Mouse (Mus musculus): Measurements from ENCODE around the gene Ing5. TPM values are rescaled to one million over a fixed set of nuclear protein-coding genes. Genes with fewer than 3 reads are reported as not detected.
"Not testable (repeated sequence)": the region's sequence is repeated elsewhere in the genome, so short reads cannot be mapped to it uniquely, and the experiment has no call there.

The Ing5 gene
- 10 to 100 TPM; 16.4 to 16.9 TPM for total RNA-seq (2021)
- long read RNA-seq, experiment 1, full-length matches to known transcripts = 9 of 10 reads
- long read RNA-seq, experiment 1, partial matches to known transcripts = 0 of 10 reads
- long read RNA-seq, experiment 1, other reads (novel, unspliced or antisense) = 1 of 10 reads
- long read RNA-seq, experiment 2, full-length matches to known transcripts = 7 of 14 reads
- long read RNA-seq, experiment 2, partial matches to known transcripts = 1 of 14 reads
- long read RNA-seq, experiment 2, other reads (novel, unspliced or antisense) = 6 of 14 reads

- peak; percentile 100 for DNase-seq (ENCODE audit: low spot score in 2 of 2)
Observed at GRCm38 (mm10) chr1:93803556-93804507, at the start of gene Ing5. Gene Ing5 (plus strand): TSS chr1:93803965.

GRCm38 (mm10) chr1:93754573-93755290 is 49.0 kb upstream of the Ing5 start, which contains the start of gene Thap4:
Gene Thap4 (minus strand): TSS chr1:93754864.
- DNase-seq (ENCODE audit: low spot score in 2 of 2) = peak; percentile 91 to 94

GRCm38 (mm10) chr1:93755291-93755610 is 48.5 kb upstream of the Ing5 start:
- DNase-seq (ENCODE audit: low spot score in 2 of 2) = no peak

GRCm38 (mm10) chr1:93755618-93756017 is 48.1 kb upstream of the Ing5 start:
- no peak for DNase-seq (ENCODE audit: low spot score in 2 of 2)

GRCm38 (mm10) chr1:93756154-93756553 is 47.6 kb upstream of the Ing5 start:
- no peak for DNase-seq (ENCODE audit: low spot score in 2 of 2)

- DNase-seq (ENCODE audit: low spot score in 2 of 2) = no peak
Observed at GRCm38 (mm10) chr1:93760076-93760475, 43.7 kb upstream of the Ing5 start.

GRCm38 (mm10) chr1:93763531-93763930 is 40.2 kb upstream of the Ing5 start:
- not testable (repeated sequence) for DNase-seq (ENCODE audit: low spot score in 2 of 2)

- DNase-seq (ENCODE audit: low spot score in 2 of 2) = no peak
Observed at GRCm38 (mm10) chr1:93764871-93765591, 38.7 kb upstream of the Ing5 start.

- no peak for DNase-seq (ENCODE audit: low spot score in 2 of 2)
Observed at GRCm38 (mm10) chr1:93767600-93767999, 36.2 kb upstream of the Ing5 start.

- no peak for DNase-seq (ENCODE audit: low spot score in 2 of 2)
Observed at GRCm38 (mm10) chr1:93769901-93770300, 33.9 kb upstream of the Ing5 start.

- DNase-seq (ENCODE audit: low spot score in 2 of 2) = no peak
Observed at GRCm38 (mm10) chr1:93776686-93777085, 27.1 kb upstream of the Ing5 start.

- no peak for DNase-seq (ENCODE audit: low spot score in 2 of 2)
Observed at GRCm38 (mm10) chr1:93786912-93787311, 16.9 kb upstream of the Ing5 start.

GRCm38 (mm10) chr1:93794526-93794925 is 9.2 kb upstream of the Ing5 start:
- no peak for DNase-seq (ENCODE audit: low spot score in 2 of 2)

- DNase-seq (ENCODE audit: low spot score in 2 of 2) = peak in 1 of 2 experiments; percentile 15
Observed at GRCm38 (mm10) chr1:93795886-93796285, 7.9 kb upstream of the Ing5 start.

GRCm38 (mm10) chr1:93800670-93801503 is 2.9 kb upstream of the Ing5 start:
- DNase-seq (ENCODE audit: low spot score in 2 of 2) = no peak

- peak; percentile 80 to 82 for DNase-seq (ENCODE audit: low spot score in 2 of 2)
Observed at GRCm38 (mm10) chr1:93801741-93802238, 2.0 kb upstream of the Ing5 start, which contains the start of gene Dtymk. Gene Dtymk (minus strand): TSS chr1:93801934.

- no peak for DNase-seq (ENCODE audit: low spot score in 2 of 2)
Observed at GRCm38 (mm10) chr1:93802771-93803170, 994 bp upstream of the Ing5 start.

GRCm38 (mm10) chr1:93804818-93805217 is 1.1 kb downstream of the Ing5 start:
- no peak for DNase-seq (ENCODE audit: low spot score in 2 of 2)

- no peak for DNase-seq (ENCODE audit: low spot score in 2 of 2)
Observed at GRCm38 (mm10) chr1:93805221-93805951, 1.6 kb downstream of the Ing5 start.

Measured in adrenal gland, adult 18-20 months (tissue).